Comparison of ENCODE assay signal across 11 mouse cellular contexts in the genomic region with DNA sequence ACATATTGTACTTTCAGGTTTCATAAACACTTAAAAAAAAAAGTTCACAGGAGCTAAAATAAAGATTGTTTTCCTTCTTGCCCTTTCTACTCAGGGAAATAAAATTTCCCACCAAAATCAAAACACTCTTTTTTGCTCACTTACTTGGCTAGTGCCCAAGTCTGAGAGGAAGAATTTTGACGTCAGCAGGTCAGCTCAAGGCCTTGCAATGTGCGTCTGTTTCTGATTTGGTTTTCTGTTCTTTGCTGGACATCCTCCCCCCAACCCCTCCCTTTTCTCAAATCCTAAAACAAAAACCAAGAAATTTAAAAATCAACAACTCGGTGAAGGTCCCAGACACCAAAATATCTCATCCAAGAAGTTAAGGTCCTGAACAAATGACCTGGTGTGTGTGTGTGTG.
DNase-seq lines count a peak whose midpoint lies in the region; ATAC-seq and TF ChIP-seq lines count a peak whose summit lies in the region.
"Had no signal": no experiment of that assay in that cellular context is flagged by ENCODE, and none has a peak within 500 bp of the region (broad histone marks: within the 10 kb centered on the region; RNA-seq: fewer than 3 reads in every experiment).

No protein-coding gene starts in this region.

- 31% methylated on average over 3 of the region's 3 CpGs for WGBS in heart, embryonic 16.5 days
- 20% methylated on average over 3 of the region's 3 CpGs for WGBS in limb, embryonic 15.5 days
- WGBS in hindbrain, postnatal 0 days, result 57% methylated on average over 3 of the region's 3 CpGs

- H3K9ac ChIP-seq in heart, embryonic 16.5 days (ENCODE audit: low read length), result no peak overlapping the region
- H3K9ac ChIP-seq in limb, embryonic 15.5 days, result no peak overlapping the region
- no peak overlapping the region for H3K9ac ChIP-seq in hindbrain, postnatal 0 days (replicated peaks; ENCODE audit: low read length)
- H3K9ac ChIP-seq: hindbrain, embryonic 15.5 days had no signal

- peak; percentile 95 for DNase-seq in heart, adult 11 months
- no peak for DNase-seq in heart, postnatal 14 days
- DNase-seq in adrenal gland, postnatal 14 days, result peak; percentile 74
- DNase-seq in urinary bladder, adult 2 months (ENCODE audit: low spot score), result no peak
- DNase-seq in hindbrain, postnatal 0 days (ENCODE audit: low spot score), result no peak
- DNase-seq: right cerebral cortex, postnatal 25 days had no signal

- intact Hi-C loops in heart, postnatal 14 days (cut with DNase I), result no loop called here

- ATAC-seq in heart, embryonic 16.5 days (replicated peaks; ENCODE audit: extremely low read depth, insufficient read depth, low FRiP score), result no peak
- no peak for ATAC-seq in limb, embryonic 15.5 days (ENCODE audit: insufficient number of reproducible peaks, low FRiP score, low TSS enrichment, low read depth)
- no peak for ATAC-seq in frontal cortex, adult (ENCODE audit: low TSS enrichment)
- no peak for ATAC-seq in hindbrain, postnatal 0 days

- H3K27ac ChIP-seq in heart, embryonic 16.5 days (ENCODE audit: low read length), result peak overlapping the region; percentile 57
- H3K27ac ChIP-seq in limb, embryonic 15.5 days, result 0 out of 2 replicates have a peak overlapping the region, but pooled peaks have one; percentile 22
- H3K27ac ChIP-seq in hindbrain, postnatal 0 days, result no peak overlapping the region
- H3K27ac ChIP-seq: macrophage had no signal

- no peaks in the 10 kb centered on the region for H3K9me3 ChIP-seq in heart, embryonic 16.5 days (replicated peaks; ENCODE audit: control insufficient read depth, low read length)
- no peaks in the 10 kb centered on the region for H3K9me3 ChIP-seq in limb, embryonic 15.5 days
- no peaks in the 10 kb centered on the region for H3K9me3 ChIP-seq in hindbrain, postnatal 0 days (ENCODE audit: low read length)
- H3K9me3 ChIP-seq: hindbrain, embryonic 15.5 days had no signal

- no peak for TF ChIP-seq CTCF in hindbrain, postnatal 0 days (IDR thresholded peaks at IDR 0.05; ENCODE audit: low read depth)

- peaks cover 17% of the 10 kb centered on the region for H3K36me3 ChIP-seq in heart, embryonic 16.5 days (ENCODE audit: control insufficient read depth, insufficient read depth)
- H3K36me3 ChIP-seq in limb, embryonic 15.5 days, result peaks cover 30% of the 10 kb centered on the region
- H3K36me3 ChIP-seq in hindbrain, postnatal 0 days (ENCODE audit: insufficient read depth, low read length), result no peaks in the 10 kb centered on the region; the same call in 1 of the 2 replicates

- no peaks in the 10 kb centered on the region for H3K27me3 ChIP-seq in heart, embryonic 16.5 days (ENCODE audit: control insufficient read depth, insufficient read depth, low read length)
- no peaks in the 10 kb centered on the region for H3K27me3 ChIP-seq in limb, embryonic 15.5 days
- H3K27me3 ChIP-seq in hindbrain, postnatal 0 days (ENCODE audit: insufficient read depth, low read length), result no peaks in the 10 kb centered on the region
- H3K27me3 ChIP-seq: hindbrain, embryonic 15.5 days had no signal

- no peak overlapping the region for H3K4me3 ChIP-seq in heart, embryonic 16.5 days (ENCODE audit: low read length)
- no peak overlapping the region for H3K4me3 ChIP-seq in limb, embryonic 15.5 days
- H3K4me3 ChIP-seq in hindbrain, postnatal 0 days (ENCODE audit: low read length), result no peak overlapping the region
- H3K4me3 ChIP-seq: hindbrain, embryonic 15.5 days had no signal

- H3K4me2 ChIP-seq in heart, embryonic 16.5 days (ENCODE audit: low read depth, low read length), result no peak overlapping the region
- no peak overlapping the region for H3K4me2 ChIP-seq in limb, embryonic 15.5 days
- no peak overlapping the region for H3K4me2 ChIP-seq in hindbrain, postnatal 0 days (ENCODE audit: low read depth, low read length)
- H3K4me2 ChIP-seq: hindbrain, embryonic 15.5 days had no signal

- peaks cover 13% of the 10 kb centered on the region for H3K4me1 ChIP-seq in heart, embryonic 16.5 days (ENCODE audit: control insufficient read depth, insufficient read depth, low read length)
- H3K4me1 ChIP-seq in limb, embryonic 15.5 days, result peaks cover 8% of the 10 kb centered on the region
- no peaks in the 10 kb centered on the region for H3K4me1 ChIP-seq in hindbrain, postnatal 0 days (ENCODE audit: insufficient read depth, low read length)

Comparison
In these comparisons a context has a peak if more than half of its experiments do, and no peak if none do; other contexts are left out.
1. DNase-seq: peak in heart, adult 11 months (single experiment) and adrenal gland, postnatal 14 days (single experiment); none in heart, postnatal 14 days (0 of 2), urinary bladder, adult 2 months (single experiment) and hindbrain, postnatal 0 days (single experiment).